Mouse (Mus musculus): ENCODE results near the gene E130309D02Rik. TPM values are rescaled to one million over a fixed set of nuclear protein-coding genes. Genes with fewer than 3 reads are reported as not detected.

Gene E130309D02Rik
- total RNA-seq, 2 experiments from 2014 or later: 4.3 to 11.3 TPM

GRCm38 (mm10) chr5:143314183-143314729 is 904 bp downstream of the E130309D02Rik start:
- ATAC-seq (replicated peaks; ENCODE audit: low FRiP score, poor library complexity, severe bottlenecking): peak; percentile 33; the same call in 1 of the 2 replicates

- ATAC-seq (replicated peaks; ENCODE audit: low FRiP score, poor library complexity, severe bottlenecking): peak; percentile 61
Observed at GRCm38 (mm10) chr5:143311886-143312285, 3.3 kb downstream of the E130309D02Rik start.

DNA sequence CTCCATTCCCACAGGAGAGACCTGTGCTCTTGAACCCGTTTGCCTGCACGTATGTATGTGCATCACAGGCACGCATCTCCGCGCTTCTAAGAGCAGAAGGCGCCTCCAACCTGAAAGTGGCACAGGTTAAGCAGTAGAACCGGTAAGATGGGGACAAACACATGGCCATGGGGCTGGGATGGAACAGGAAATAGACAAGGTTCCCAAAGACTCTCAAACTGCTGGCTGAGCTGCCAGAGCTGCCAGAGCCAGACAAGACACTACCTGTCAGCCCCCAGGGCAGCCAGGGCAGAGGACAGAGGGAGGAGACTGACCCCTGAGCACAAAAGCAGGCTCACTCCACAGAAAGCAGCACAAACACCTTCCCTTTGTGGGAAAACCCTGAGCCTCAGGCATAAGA is 5.2 kb downstream of the E130309D02Rik start:
- ATAC-seq (replicated peaks; ENCODE audit: low FRiP score, poor library complexity, severe bottlenecking): no peak

- ATAC-seq (replicated peaks; ENCODE audit: low FRiP score, poor library complexity, severe bottlenecking): no peak
Observed at GRCm38 (mm10) chr5:143308825-143309224, 6.3 kb downstream of the E130309D02Rik start.

DNA sequence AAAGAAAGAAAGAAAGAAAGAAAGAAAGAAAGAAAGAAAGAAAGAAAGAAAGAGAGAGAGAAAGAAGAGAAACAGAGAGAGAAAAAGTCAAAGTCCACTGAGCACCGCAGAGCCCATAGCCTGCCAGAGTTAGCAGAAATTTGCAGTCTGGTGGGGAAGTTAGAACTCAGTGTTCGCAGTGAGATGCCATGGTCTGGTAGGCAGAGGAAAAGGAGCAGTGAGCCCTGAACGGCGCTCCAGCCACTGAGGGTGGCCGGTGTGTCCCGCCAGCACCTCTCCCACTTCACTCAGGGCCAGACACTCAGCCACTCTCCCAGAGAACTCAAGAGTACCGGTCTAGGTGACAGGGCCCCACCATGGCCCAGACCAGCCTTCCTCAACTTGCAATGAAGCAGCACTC is 10.9 kb downstream of the E130309D02Rik start:
- no peak for ATAC-seq (replicated peaks; ENCODE audit: low FRiP score, poor library complexity, severe bottlenecking)

DNA sequence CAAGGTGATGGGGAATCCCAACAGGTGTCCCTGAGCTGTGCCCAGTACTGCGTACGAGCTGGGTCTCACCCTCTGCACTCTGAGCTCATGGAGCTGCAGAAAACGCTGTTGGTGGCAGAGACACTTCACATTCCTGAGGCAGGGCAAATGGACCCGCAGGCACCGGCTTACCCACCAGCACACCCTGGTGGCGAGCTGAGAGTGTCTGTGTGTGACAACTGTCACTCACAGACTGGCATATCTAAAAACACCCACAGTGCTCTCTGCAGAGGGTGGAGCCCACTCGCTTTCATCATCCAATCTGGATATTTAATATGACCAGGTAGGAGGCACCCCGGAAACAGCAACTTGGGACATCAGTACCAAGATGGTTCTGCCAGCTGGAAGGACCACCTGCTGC is 13.9 kb downstream of the E130309D02Rik start:
- ATAC-seq (replicated peaks; ENCODE audit: low FRiP score, poor library complexity, severe bottlenecking): no peak

- no peak for ATAC-seq (replicated peaks; ENCODE audit: low FRiP score, poor library complexity, severe bottlenecking)
Observed at GRCm38 (mm10) chr5:143299686-143300085, 15.5 kb downstream of the E130309D02Rik start.

DNA sequence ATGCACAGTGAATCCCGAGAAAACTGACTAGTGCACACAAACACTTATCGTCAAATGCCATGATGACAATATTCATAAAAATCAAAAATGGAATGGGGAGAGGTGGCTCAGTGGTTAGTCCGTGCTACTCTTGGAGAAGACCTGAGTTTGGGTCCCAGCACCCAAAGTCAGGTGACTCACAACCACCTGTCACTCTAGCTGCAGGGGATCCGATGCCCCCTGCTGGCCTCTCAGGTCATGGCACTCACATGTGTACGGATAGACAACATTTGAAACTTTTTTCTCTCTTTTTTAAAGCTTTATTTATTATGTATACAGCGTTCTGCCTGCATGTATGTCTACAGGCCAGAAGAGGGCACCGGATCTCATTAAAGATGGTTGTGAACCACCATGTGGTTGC is 16.8 kb downstream of the E130309D02Rik start:
- no peak for ATAC-seq (replicated peaks; ENCODE audit: low FRiP score, poor library complexity, severe bottlenecking)

DNA sequence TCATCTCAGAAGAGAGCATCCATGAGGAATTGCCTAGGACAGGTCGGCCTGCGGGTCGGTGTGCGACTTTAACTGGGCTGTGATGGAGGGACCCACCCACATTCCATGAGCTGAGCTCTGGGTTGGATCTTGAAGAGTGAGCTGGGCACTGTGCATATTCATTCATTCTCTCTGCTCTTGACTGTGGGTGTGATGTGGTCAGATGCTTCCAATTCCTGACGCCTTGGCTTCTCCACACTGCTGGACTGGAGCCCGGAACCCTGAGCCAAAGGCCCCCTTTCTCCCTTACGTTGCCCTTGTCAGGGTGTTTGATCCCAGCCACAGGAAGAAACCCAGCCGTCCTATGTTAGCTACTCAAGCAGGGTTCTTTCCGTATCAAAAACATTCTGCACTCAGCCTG is 17.2 kb downstream of the E130309D02Rik start:
- ATAC-seq (replicated peaks; ENCODE audit: low FRiP score, poor library complexity, severe bottlenecking): no peak

GRCm38 (mm10) chr5:143295330-143295729 is 19.8 kb downstream of the E130309D02Rik start:
- no peak for ATAC-seq (replicated peaks; ENCODE audit: low FRiP score, poor library complexity, severe bottlenecking)

DNA sequence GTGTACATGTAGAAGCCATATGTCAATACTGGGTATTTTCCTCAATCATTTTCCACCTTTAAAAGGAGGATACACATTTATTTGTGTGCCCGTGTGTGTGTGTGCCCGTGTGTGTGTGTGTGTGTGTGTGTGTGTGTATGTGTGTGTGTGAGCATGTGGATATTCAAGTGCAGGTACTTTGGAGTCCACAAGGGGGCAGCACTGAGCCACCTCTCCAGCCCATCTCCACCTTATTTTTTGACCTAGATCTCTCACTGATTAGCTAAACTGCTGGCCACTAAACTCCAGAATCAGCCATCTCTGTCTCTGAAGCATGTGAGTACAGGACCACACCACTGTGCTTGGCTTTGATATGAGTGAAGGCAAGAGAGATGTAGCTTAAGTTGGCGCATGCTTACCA is 20.3 kb downstream of the E130309D02Rik start:
- ATAC-seq (replicated peaks; ENCODE audit: low FRiP score, poor library complexity, severe bottlenecking): no peak

DNA sequence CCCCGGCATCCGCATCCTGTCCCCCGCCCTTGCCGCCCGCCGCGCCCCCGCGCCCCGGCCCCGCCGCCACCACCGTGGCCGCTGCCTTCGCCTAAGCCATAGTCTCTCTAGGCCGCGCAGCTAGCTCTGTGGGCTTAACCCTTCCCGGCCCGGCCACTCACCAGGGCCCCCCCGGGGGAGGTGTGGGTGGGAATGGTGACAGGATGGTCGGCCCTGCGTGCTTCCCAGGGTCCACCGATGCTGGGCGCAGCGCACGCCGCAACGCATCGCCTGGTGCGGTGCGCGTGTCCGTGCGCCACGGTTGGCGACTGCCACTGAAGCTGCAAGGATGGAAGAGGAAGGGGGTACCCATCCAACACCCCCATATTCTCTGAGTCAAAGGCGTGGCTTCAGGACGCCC is 21.8 kb downstream of the E130309D02Rik start, which contains the start of gene Zfp853:
TSS of gene Zfp853 (minus strand) at position 220 of the 400 bp plus-strand sequence.
- ATAC-seq (replicated peaks; ENCODE audit: low FRiP score, poor library complexity, severe bottlenecking): no peak

- no peak for ATAC-seq (replicated peaks; ENCODE audit: low FRiP score, poor library complexity, severe bottlenecking)
Observed at GRCm38 (mm10) chr5:143292879-143293278, 22.3 kb downstream of the E130309D02Rik start.

GRCm38 (mm10) chr5:143289299-143289698 is 25.9 kb downstream of the E130309D02Rik start:
- no peak for ATAC-seq (replicated peaks; ENCODE audit: low FRiP score, poor library complexity, severe bottlenecking)

- no peak for ATAC-seq (replicated peaks; ENCODE audit: low FRiP score, poor library complexity, severe bottlenecking)
Observed at GRCm38 (mm10) chr5:143288378-143288911, 26.7 kb downstream of the E130309D02Rik start.

GRCm38 (mm10) chr5:143287774-143288328 is 27.3 kb downstream of the E130309D02Rik start:
- no peak for ATAC-seq (replicated peaks; ENCODE audit: low FRiP score, poor library complexity, severe bottlenecking)

- ATAC-seq (replicated peaks; ENCODE audit: low FRiP score, poor library complexity, severe bottlenecking): no peak
Observed at GRCm38 (mm10) chr5:143284762-143285161, 30.4 kb downstream of the E130309D02Rik start.

- no peak for ATAC-seq (replicated peaks; ENCODE audit: low FRiP score, poor library complexity, severe bottlenecking)
Observed at GRCm38 (mm10) chr5:143279247-143279646, 35.9 kb downstream of the E130309D02Rik start.

DNA sequence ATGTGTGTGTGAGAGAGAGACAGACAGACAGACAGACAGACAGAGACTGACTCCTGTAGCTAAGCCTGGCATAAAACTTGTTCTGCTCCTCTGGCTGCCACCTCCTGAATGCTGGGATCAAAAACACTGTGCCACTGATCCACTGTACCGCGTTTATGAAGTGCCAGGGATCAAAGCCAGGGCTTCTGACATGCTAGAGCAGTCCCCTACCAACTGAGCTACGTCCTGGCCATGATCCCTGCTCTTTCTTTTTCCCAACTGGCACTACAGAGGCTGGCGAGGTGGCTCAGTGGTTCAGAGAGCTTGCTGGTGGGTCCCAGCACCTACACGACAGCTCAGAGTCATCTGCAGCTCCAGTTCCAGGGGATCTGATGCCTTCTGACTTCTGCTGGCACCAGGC is 39.4 kb downstream of the E130309D02Rik start:
- ATAC-seq (replicated peaks; ENCODE audit: low FRiP score, poor library complexity, severe bottlenecking): no peak

- ATAC-seq (replicated peaks; ENCODE audit: low FRiP score, poor library complexity, severe bottlenecking): peak; percentile 54
Observed at GRCm38 (mm10) chr5:143272540-143273330, 42.4 kb downstream of the E130309D02Rik start.

GRCm38 (mm10) chr5:143272108-143272507 is 43.1 kb downstream of the E130309D02Rik start:
- ATAC-seq (replicated peaks; ENCODE audit: low FRiP score, poor library complexity, severe bottlenecking): peak; percentile 20; the same call in 1 of the 2 replicates
